Mouse (Mus musculus) bone marrow macrophage, adult 2 months (primary cell): ENCODE measurements at regions not wholly inside any gene's neighbourhood (a gene's known extent, or its start where the extent isn't known, plus 50 kb on each side); places are given as distances from the start of the nearest gene placed in this dataset.

Experiments used
- H3K27ac ChIP-seq: 2 replicates; pipeline ENCODE4 v1.5.1; 2012; ENCODE audit warnings: low read depth, low read length; ENCODE audit not compliant: insufficient read depth
- H3K4me1 ChIP-seq: 2 replicates; pipeline ENCODE4 v1.6.1; 2012; ENCODE audit warnings: low read length; ENCODE audit not compliant: control insufficient read depth, insufficient read depth
- H3K4me3 ChIP-seq: 2 replicates; pipeline ENCODE4 v1.5.1; 2012; ENCODE audit warnings: mild to moderate bottlenecking, low read length, moderate library complexity; ENCODE audit not compliant: insufficient read depth
- CTCF ChIP-seq: IDR thresholded peaks from 2 replicates; pipeline ENCODE4 v1.5.1; 2012; ENCODE audit warnings: low read depth, mild to moderate bottlenecking, low read length, moderate library complexity
- POLR2A ChIP-seq: IDR thresholded peaks from 2 replicates; pipeline ENCODE4 v1.6.1; 2012; ENCODE audit warnings: mild to moderate bottlenecking, low read depth, low read length, borderline replicate concordance

DNA sequence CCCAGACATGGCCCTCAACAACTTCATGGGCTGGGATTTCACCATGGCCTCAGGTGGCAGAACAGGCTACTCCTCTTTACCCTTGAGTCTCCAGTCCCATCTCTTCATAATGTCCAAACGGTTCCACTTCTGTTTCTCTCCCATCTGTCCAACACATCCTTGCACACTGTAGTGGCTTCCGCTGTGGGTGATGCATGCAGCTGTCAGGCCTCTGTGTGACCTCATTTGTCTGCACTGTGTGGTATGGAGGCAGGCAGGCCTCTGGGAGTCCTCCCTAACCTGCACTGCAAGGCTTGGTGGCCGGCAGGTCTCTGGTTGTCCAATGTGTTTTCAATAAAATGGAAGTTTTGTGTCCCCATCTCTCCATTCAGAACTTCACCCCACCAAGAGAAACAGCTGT is 54.9 kb upstream of the Nek6 start:
- Histone ChIP-seq H3K4me1 (peaks cover 10% of the 10 kb centered on the region), H3K27ac (no peak overlapping the region), H3K4me3 (no peak overlapping the region)
- no peak for TF ChIP-seq CTCF

DNA sequence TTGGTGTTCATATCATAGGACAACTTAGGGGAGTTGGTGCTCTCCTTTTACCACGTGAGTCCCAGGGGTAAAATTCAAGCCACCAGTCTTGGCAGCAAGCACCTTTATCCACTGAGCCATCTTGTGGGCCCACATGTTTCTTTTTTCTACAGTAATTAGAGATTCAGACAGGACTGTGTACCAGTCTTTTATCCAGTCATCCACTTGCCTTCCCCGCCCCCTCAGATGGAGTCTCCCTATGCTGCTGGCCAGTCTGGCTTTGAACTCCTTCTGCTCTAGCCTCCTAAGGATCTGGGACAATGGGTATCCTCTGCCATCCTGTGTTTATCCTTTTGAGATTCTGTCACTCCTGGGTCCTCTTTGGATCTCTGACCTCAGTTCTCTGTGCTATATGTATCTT is 51.1 kb upstream of the Nek6 start:
- H3K27ac ChIP-seq, result no peak overlapping the region

DNA sequence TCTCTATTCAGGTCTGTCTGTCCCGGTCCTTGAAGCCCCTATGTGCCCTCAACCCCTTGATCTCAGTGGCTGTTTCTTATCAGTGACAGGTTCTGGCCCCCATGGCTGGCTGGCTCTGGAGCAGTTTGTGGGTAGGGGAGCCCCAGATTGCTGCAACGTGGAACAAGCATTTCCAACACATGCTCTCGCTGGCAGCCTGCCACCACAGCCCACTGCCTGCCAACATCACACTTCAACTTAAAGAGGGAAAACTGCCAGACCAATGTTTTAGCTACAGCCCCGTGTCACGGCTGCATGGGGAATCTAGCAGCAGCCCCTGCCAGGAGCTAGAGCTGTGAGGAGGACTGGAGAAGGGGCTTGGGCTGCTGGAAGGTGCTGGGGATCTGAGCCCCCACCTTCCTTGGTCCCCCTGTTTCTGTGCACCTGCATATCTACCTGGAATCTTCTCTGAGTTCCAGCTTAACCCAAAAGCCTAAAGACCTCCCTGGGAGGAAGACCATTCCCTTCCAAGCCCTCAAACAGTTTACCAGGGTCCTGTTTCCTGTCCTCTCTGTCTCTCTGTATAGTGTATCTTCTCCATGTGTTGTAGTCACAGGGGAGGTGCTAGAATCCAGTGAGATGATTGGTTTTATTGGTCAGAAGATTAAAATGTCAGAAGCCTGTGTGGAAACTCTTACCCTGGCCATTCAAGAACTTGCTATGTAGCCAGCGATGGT is 50.5 kb upstream of the Nek6 start:
- no peak overlapping the region for H3K27ac ChIP-seq
- H3K4me1 ChIP-seq, result peaks cover 10% of the 10 kb centered on the region
- TF ChIP-seq CTCF, result no peak
- no peak overlapping the region for H3K4me3 ChIP-seq

More for the DNA sequence above, 51.1 kb upstream of the Nek6 start:
- Histone ChIP-seq H3K4me3 (no peak overlapping the region), H3K4me1 (peaks cover 10% of the 10 kb centered on the region)
- no peak for TF ChIP-seq POLR2A
- TF ChIP-seq CTCF, result no peak
